Mouse (Mus musculus): ENCODE measurements around the gene Atp5g1. TPM values are rescaled to one million over a fixed set of nuclear protein-coding genes. Genes with fewer than 3 reads are reported as not detected.

Atp5g1 gene
- polyA plus RNA-seq, 1 experiment from 2014 or later = 513 TPM

GRCm38 (mm10) chr11:96037499-96037898, 38.0 kb downstream of the Atp5g1 start:
- Histone ChIP-seq H3K27ac (no peak overlapping the region), H3K4me2 (no peak overlapping the region), H3K27me3 (no peaks in the 10 kb centered on the region), H3K4me1 (peaks cover 13% of the 10 kb centered on the region), H3K9me3 (no peaks in the 10 kb centered on the region), H3K36me3 (peaks cover 36% of the 10 kb centered on the region), H3K4me3 (no peak overlapping the region), H3K9ac (no peak overlapping the region)
- no peak for ATAC-seq (ENCODE audit: insufficient number of reproducible peaks, insufficient read depth, low FRiP score, low TSS enrichment, low read depth)
- 83% methylated on average over 5 of the region's 5 CpGs for WGBS

GRCm38 (mm10) chr11:96035133-96035532, 40.3 kb downstream of the Atp5g1 start:
- WGBS = 7% methylated on average over 6 of the region's 6 CpGs
- no peak for ATAC-seq (ENCODE audit: insufficient number of reproducible peaks, insufficient read depth, low FRiP score, low TSS enrichment, low read depth)
- H3K27ac ChIP-seq = peak overlapping the region; percentile 30; the same call in 1 of the 2 replicates
- H3K4me3 ChIP-seq = peak overlapping the region; percentile 90
- H3K36me3 ChIP-seq = peaks cover 24% of the 10 kb centered on the region
- H3K4me2 ChIP-seq = peak overlapping the region; percentile 94
- H3K4me1 ChIP-seq = peaks cover 13% of the 10 kb centered on the region
- H3K9ac ChIP-seq = peak overlapping the region; percentile 89
- H3K9me3 ChIP-seq = no peaks in the 10 kb centered on the region
- H3K27me3 ChIP-seq = 0 out of 2 replicates have a peak, but pooled peaks cover 1% of the 10 kb centered on the region

- H3K36me3 ChIP-seq = peaks cover 24% of the 10 kb centered on the region
- under 1% methylated on average over 29 of the region's 29 CpGs for WGBS
- peak within 1 kb of the TSS; percentile 94 for H3K4me2 ChIP-seq
- H3K27me3 ChIP-seq = 0 out of 2 replicates have a peak, but pooled peaks cover 6% of the 10 kb centered on the region
- peak within 1 kb of the TSS; percentile 89 for H3K9ac ChIP-seq
- peak; percentile 37; the same call in 1 of the 2 replicates for ATAC-seq (ENCODE audit: insufficient number of reproducible peaks, insufficient read depth, low FRiP score, low TSS enrichment, low read depth)
- no peaks in the 10 kb centered on the region for H3K9me3 ChIP-seq
- peak within 1 kb of the TSS; percentile 30; the same call in 1 of the 2 replicates for H3K27ac ChIP-seq
- H3K4me3 ChIP-seq = peak within 1 kb of the TSS; percentile 90
- peaks cover 13% of the 10 kb centered on the region for H3K4me1 ChIP-seq
Observed at GRCm38 (mm10) chr11:96034596-96035052, 40.8 kb downstream of the Atp5g1 start, which contains the start of gene Snf8. Gene Snf8 (plus strand): TSS chr11:96034885.

DNA sequence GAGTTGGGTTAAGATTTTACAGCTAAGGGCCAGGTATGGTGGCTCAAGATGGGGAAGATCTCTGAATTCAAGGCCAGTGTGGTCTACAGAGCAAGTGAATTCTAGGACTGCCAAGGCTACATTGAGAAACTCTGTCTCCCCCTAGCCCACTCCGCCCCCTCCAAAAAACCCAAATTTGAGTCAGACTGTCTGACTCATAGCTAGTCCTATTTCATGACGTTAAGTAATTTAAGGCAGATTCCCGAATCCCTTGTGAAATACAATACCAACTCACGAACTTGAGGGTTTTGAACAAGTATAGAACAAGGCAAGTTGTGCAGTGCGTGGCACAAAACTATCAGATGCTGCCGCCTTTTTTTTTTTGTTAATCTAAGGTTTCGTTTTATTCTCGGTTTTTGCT, 41.4 kb downstream of the Atp5g1 start:
- Histone ChIP-seq H3K27ac (peak overlapping the region; percentile 30; the same call in 1 of the 2 replicates), H3K9ac (peak overlapping the region; percentile 89), H3K4me1 (peaks cover 13% of the 10 kb centered on the region), H3K27me3 (0 out of 2 replicates have a peak, but pooled peaks cover 11% of the 10 kb centered on the region), H3K4me3 (peak overlapping the region; percentile 90), H3K4me2 (peak overlapping the region; percentile 94), H3K9me3 (no peaks in the 10 kb centered on the region), H3K36me3 (peaks cover 20% of the 10 kb centered on the region)
- ATAC-seq (ENCODE audit: insufficient number of reproducible peaks, insufficient read depth, low FRiP score, low TSS enrichment, low read depth) = no peak
- WGBS = 39% methylated on average over 8 of the region's 8 CpGs

DNA sequence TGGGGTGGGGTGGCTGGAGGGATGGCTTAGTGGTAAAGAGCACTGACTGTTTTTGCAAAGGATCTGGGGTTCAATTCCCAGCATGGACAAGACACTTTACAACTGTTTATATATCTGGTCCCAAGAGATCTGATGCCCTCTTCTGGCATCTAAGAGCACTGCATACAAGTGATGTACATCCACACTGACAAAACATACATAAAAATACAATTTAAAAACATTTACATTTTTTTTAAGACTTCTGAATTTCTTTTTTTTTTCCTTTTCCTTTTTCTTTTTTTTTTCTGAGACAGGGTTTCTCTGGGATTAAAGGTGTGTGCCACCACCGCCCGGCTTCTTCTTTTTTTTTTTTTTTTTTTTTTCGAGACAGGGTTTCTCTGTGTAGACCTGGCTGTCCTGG, 42.2 kb downstream of the Atp5g1 start:
- H3K9me3 ChIP-seq = no peaks in the 10 kb centered on the region
- H3K4me1 ChIP-seq = peaks cover 13% of the 10 kb centered on the region
- no peak overlapping the region for H3K4me3 ChIP-seq
- WGBS = 100% methylated on average over 3 of the region's 3 CpGs
- peaks cover 13% of the 10 kb centered on the region; the same call in 1 of the 2 replicates for H3K36me3 ChIP-seq
- H3K27me3 ChIP-seq = 0 out of 2 replicates have a peak, but pooled peaks cover 11% of the 10 kb centered on the region
- no peak for ATAC-seq (ENCODE audit: insufficient number of reproducible peaks, insufficient read depth, low FRiP score, low TSS enrichment, low read depth)
- no peak overlapping the region for H3K27ac ChIP-seq
- H3K4me2 ChIP-seq = no peak overlapping the region
- no peak overlapping the region for H3K9ac ChIP-seq

DNA sequence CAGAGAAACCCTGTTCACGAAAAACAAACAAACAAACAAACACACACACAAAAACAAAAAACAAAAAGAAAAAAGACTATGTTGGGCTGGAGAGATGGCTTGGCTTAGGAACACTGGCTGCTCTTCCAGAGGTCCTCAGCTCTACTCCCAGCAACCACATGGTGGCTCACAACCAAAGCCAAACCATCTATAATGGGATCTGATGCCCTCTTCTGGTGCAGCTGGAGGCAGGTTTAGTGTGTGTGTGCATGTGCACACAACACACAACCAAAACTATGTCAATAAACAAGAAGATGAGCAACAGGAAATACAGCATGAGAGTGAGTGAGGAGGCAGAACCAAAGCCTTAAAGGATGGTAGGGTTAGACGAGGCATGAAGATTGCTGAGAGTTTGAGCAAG, 43.8 kb downstream of the Atp5g1 start:
- Histone ChIP-seq H3K27ac (no peak overlapping the region), H3K9ac (no peak overlapping the region), H3K4me2 (no peak overlapping the region), H3K4me1 (peaks cover 13% of the 10 kb centered on the region), H3K27me3 (0 out of 2 replicates have a peak, but pooled peaks cover 11% of the 10 kb centered on the region), H3K9me3 (no peaks in the 10 kb centered on the region), H3K36me3 (peaks cover 4% of the 10 kb centered on the region; the same call in 1 of the 2 replicates), H3K4me3 (no peak overlapping the region)
- ATAC-seq (ENCODE audit: insufficient number of reproducible peaks, insufficient read depth, low FRiP score, low TSS enrichment, low read depth) = no peak
- 70% methylated on average over 2 of the region's 2 CpGs for WGBS

- H3K27me3 ChIP-seq = 0 out of 2 replicates have a peak, but pooled peaks cover 11% of the 10 kb centered on the region
- ATAC-seq (ENCODE audit: insufficient number of reproducible peaks, insufficient read depth, low FRiP score, low TSS enrichment, low read depth) = no peak
- no peak overlapping the region for H3K4me2 ChIP-seq
- no peaks in the 10 kb centered on the region for H3K9me3 ChIP-seq
- H3K4me1 ChIP-seq = peaks cover 10% of the 10 kb centered on the region
- H3K36me3 ChIP-seq = no peaks in the 10 kb centered on the region
- no peak overlapping the region for H3K4me3 ChIP-seq
- no peak overlapping the region for H3K9ac ChIP-seq
- H3K27ac ChIP-seq = no peak overlapping the region
- WGBS = 92% methylated on average over 3 of the region's 3 CpGs
Observed at GRCm38 (mm10) chr11:96030571-96030970, 44.9 kb downstream of the Atp5g1 start.

DNA sequence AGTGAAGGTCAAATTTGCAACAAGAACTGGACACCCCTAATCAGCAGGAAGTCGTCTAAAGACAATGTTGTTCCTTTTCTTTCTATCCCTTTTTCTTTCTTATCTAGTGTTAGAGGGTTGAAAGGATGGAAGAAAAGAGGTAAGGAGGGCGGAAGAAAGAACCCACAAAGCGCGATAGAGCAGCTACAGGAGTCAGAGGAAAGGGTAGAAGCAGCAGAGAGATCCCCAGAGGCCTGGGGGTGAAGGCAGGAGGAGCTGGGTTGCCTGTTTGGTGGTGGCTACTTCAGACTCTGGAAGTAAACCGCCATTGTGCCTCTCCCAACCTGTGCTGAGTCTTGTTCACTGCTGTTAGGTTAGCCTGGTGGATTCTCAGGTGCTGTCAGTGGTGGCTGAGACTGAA, 47.3 kb downstream of the Atp5g1 start:
- Histone ChIP-seq H3K9ac (no peak overlapping the region), H3K27ac (no peak overlapping the region), H3K9me3 (no peaks in the 10 kb centered on the region), H3K4me1 (no peaks in the 10 kb centered on the region), H3K27me3 (0 out of 2 replicates have a peak, but pooled peaks cover 11% of the 10 kb centered on the region), H3K4me2 (no peak overlapping the region), H3K4me3 (no peak overlapping the region), H3K36me3 (no peaks in the 10 kb centered on the region)
- 67% methylated on average over 5 of the region's 5 CpGs for WGBS
- no peak for ATAC-seq (ENCODE audit: insufficient number of reproducible peaks, insufficient read depth, low FRiP score, low TSS enrichment, low read depth)

GRCm38 (mm10) chr11:96020622-96021021, 54.8 kb downstream of the Atp5g1 start:
- H3K9ac ChIP-seq = no peak overlapping the region
- H3K4me2 ChIP-seq = no peak overlapping the region
- H3K9me3 ChIP-seq = no peaks in the 10 kb centered on the region
- 61% methylated on average over 4 of the region's 4 CpGs for WGBS
- H3K27ac ChIP-seq = no peak overlapping the region
- no peaks in the 10 kb centered on the region for H3K27me3 ChIP-seq
- no peaks in the 10 kb centered on the region for H3K36me3 ChIP-seq
- H3K4me1 ChIP-seq = peaks cover 5% of the 10 kb centered on the region; the same call in 1 of the 2 replicates
- no peak for ATAC-seq (ENCODE audit: insufficient number of reproducible peaks, insufficient read depth, low FRiP score, low TSS enrichment, low read depth)
- H3K4me3 ChIP-seq = no peak overlapping the region

Other genes with a start within 250 kb of the Atp5g1 start
- 12.9 and 13.3 TPM in 2 replicates for gene Gngt2, start 238.5 kb downstream of the Atp5g1 start, polyA plus RNA-seq (2015; fragmentation: Nextera tagmentation; extraction: Ambion mirVana)
- 4.4 and 7.9 TPM in 2 replicates for gene Abi3, start 233.2 kb downstream of the Atp5g1 start, polyA plus RNA-seq (2015; fragmentation: Nextera tagmentation; extraction: Ambion mirVana)
- gene B4galnt2, start 160.8 kb downstream of the Atp5g1 start, polyA plus RNA-seq (2015; fragmentation: Nextera tagmentation; extraction: Ambion mirVana) = 0.11 and 0.45 TPM in 2 replicates
- 52.6 and 65.4 TPM in 2 replicates for gene Igf2bp1, start 69.7 kb downstream of the Atp5g1 start, polyA plus RNA-seq (2015; fragmentation: Nextera tagmentation; extraction: Ambion mirVana)
- gene Gip, start 51.1 kb downstream of the Atp5g1 start, polyA plus RNA-seq (2015; fragmentation: Nextera tagmentation; extraction: Ambion mirVana) = not detected in 2 replicates
- 95.5 and 107 TPM in 2 replicates for gene Snf8, start 40.8 kb downstream of the Atp5g1 start, polyA plus RNA-seq (2015; fragmentation: Nextera tagmentation; extraction: Ambion mirVana)
- gene Ube2z, start 10.3 kb downstream of the Atp5g1 start, polyA plus RNA-seq (2015; fragmentation: Nextera tagmentation; extraction: Ambion mirVana) = 39.8 and 43.2 TPM in 2 replicates
- not detected in 2 replicates for gene Calcoco2, start 36.3 kb upstream of the Atp5g1 start, polyA plus RNA-seq (2015; fragmentation: Nextera tagmentation; extraction: Ambion mirVana)
- gene Ttll6, start 58.1 kb upstream of the Atp5g1 start, polyA plus RNA-seq (2015; fragmentation: Nextera tagmentation; extraction: Ambion mirVana) = 0.08 and 0.25 TPM in 2 replicates
- gene Hoxb13, start 118.6 kb upstream of the Atp5g1 start, polyA plus RNA-seq (2015; fragmentation: Nextera tagmentation; extraction: Ambion mirVana) = not detected in 2 replicates
- gene Hoxb9, start 195.8 kb upstream of the Atp5g1 start, polyA plus RNA-seq (2015; fragmentation: Nextera tagmentation; extraction: Ambion mirVana) = 0.13 TPM in 1 of 2 replicates, not detected in the other
- 0.37 TPM in 1 of 2 replicates, not detected in the other for gene Hoxb8, start 206.2 kb upstream of the Atp5g1 start, polyA plus RNA-seq (2015; fragmentation: Nextera tagmentation; extraction: Ambion mirVana)
- gene Hoxb7, start 211.0 kb upstream of the Atp5g1 start, polyA plus RNA-seq (2015; fragmentation: Nextera tagmentation; extraction: Ambion mirVana) = 0.15 TPM in 1 of 2 replicates, not detected in the other
- gene Hoxb6, start 216.8 kb upstream of the Atp5g1 start, polyA plus RNA-seq (2015; fragmentation: Nextera tagmentation; extraction: Ambion mirVana) = 4.0 TPM in 1 of 2 replicates, not detected in the other
- 6.0 TPM in 1 of 2 replicates, not detected in the other for gene Hoxb5, start 227.7 kb upstream of the Atp5g1 start, polyA plus RNA-seq (2015; fragmentation: Nextera tagmentation; extraction: Ambion mirVana)
- 0.13 TPM in 1 of 2 replicates, not detected in the other for gene Hoxb4, start 242.6 kb upstream of the Atp5g1 start, polyA plus RNA-seq (2015; fragmentation: Nextera tagmentation; extraction: Ambion mirVana)
- not detected in 2 replicates for gene Hoxb3, start 247.7 kb upstream of the Atp5g1 start, polyA plus RNA-seq (2015; fragmentation: Nextera tagmentation; extraction: Ambion mirVana)

All from embryonic facial prominence, embryonic 13.5 days (tissue).